In the genomic region with DNA sequence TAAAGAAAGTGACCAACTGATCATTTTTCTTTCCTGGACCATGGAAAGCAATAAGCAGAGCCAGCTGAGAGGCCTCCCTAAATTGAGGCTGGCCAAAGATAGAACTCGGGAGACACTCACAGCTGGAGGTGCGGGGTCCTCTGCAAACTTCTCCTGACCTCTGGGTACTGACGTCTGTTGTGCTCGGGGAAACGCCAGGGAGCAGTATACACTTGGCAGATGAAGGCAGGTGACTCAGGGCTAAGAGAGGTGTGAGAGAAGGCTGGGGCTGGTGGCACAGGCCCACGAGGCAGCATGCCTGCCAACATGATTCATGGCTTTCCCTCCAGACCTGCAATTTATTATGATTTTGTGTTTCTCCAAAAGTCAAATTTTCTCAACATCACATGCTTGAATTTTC, we compare ENCODE assay signal across 11 mouse cellular contexts.
DNase-seq lines count a peak whose midpoint lies in the region; ATAC-seq and TF ChIP-seq lines count a peak whose summit lies in the region.
"Had no signal": no experiment of that assay in that cellular context is flagged by ENCODE, and none has a peak within 500 bp of the region (broad histone marks: within the 10 kb centered on the region; RNA-seq: fewer than 3 reads in every experiment).

No protein-coding gene starts in this region.

- no peak overlapping the region for H3K9ac ChIP-seq in midbrain, embryonic 14.5 days (replicated peaks; ENCODE audit: low read length)
- H3K9ac ChIP-seq: forebrain, embryonic 13.5 days; liver, embryonic 14.5 days had no signal

- no peak overlapping the region for H3K4me3 ChIP-seq in gastrocnemius, adult 2 months
- no peak overlapping the region for H3K4me3 ChIP-seq in midbrain, embryonic 14.5 days (replicated peaks; ENCODE audit: low read depth, low read length)
- H3K4me3 ChIP-seq: forebrain, embryonic 13.5 days had no signal

- no peak overlapping the region for H3K27ac ChIP-seq in gastrocnemius, adult 2 months
- H3K27ac ChIP-seq in midbrain, embryonic 14.5 days (replicated peaks; ENCODE audit: low read depth, low read length), result no peak overlapping the region
- H3K27ac ChIP-seq: forebrain, embryonic 13.5 days; liver, embryonic 14.5 days had no signal

- 68% methylated on average over 6 of the region's 6 CpGs for WGBS in midbrain, embryonic 14.5 days

- no peaks in the 10 kb centered on the region for H3K27me3 ChIP-seq in midbrain, embryonic 14.5 days (ENCODE audit: control insufficient read depth, insufficient read depth, low read length)
- H3K27me3 ChIP-seq: forebrain, embryonic 13.5 days had no signal

- DNase-seq in gastrocnemius, adult 2 months, result peak; percentile 30
- DNase-seq in gastrocnemius, postnatal 25 days, result no peak
- peak; percentile 56 for DNase-seq in right cerebral cortex, adult 18-20 months
- DNase-seq in right cerebral cortex, postnatal 14 days, result no peak
- peak; percentile 73 for DNase-seq in cerebellum, postnatal 14 days
- peak; percentile 31 for DNase-seq in telencephalon, adult 2 months (ENCODE audit: low read depth, low spot score)
- DNase-seq in ovary, postnatal 36 days (ENCODE audit: low spot score), result no peak
- DNase-seq in midbrain, embryonic 14.5 days, result no peak
- DNase-seq: kidney, adult 2 months had no signal

- intact Hi-C loops in gastrocnemius, adult 2 months (cut with DNase I), result loop anchor here (10.0 kb wide), 2 partner anchors 531 to 1509 kb away; partner anchors contain the start of genes Rsbn1 and Wdr77

- no peak overlapping the region for H3K4me2 ChIP-seq in midbrain, embryonic 14.5 days (ENCODE audit: low read length)
- H3K4me2 ChIP-seq: forebrain, embryonic 13.5 days had no signal

- no peak for ATAC-seq in midbrain, embryonic 14.5 days (ENCODE audit: low FRiP score, low TSS enrichment)
- ATAC-seq: forebrain, embryonic 13.5 days had no signal

- H3K4me1 ChIP-seq in midbrain, embryonic 14.5 days (ENCODE audit: control insufficient read depth, insufficient read depth, low read length), result 0 out of 2 replicates have a peak, but pooled peaks cover 3% of the 10 kb centered on the region

- no peak for TF ChIP-seq CTCF in gastrocnemius, adult 2 months (IDR thresholded peaks at IDR 0.05)

- H3K36me3 ChIP-seq in midbrain, embryonic 14.5 days (ENCODE audit: control insufficient read depth, insufficient read depth, low read length), result no peaks in the 10 kb centered on the region

- no peaks in the 10 kb centered on the region for H3K9me3 ChIP-seq in midbrain, embryonic 14.5 days (ENCODE audit: control insufficient read depth, low read length)
- H3K9me3 ChIP-seq: forebrain, embryonic 13.5 days had no signal

Comparison
In these comparisons a context has a peak if more than half of its experiments do, and no peak if none do; other contexts are left out.
1. DNase-seq: peak in gastrocnemius, adult 2 months (single experiment), right cerebral cortex, adult 18-20 months (single experiment), cerebellum, postnatal 14 days (2 of 2) and telencephalon, adult 2 months (single experiment); none in gastrocnemius, postnatal 25 days (single experiment), right cerebral cortex, postnatal 14 days (single experiment), ovary, postnatal 36 days (single experiment) and midbrain, embryonic 14.5 days (single experiment).